Mouse (Mus musculus): ENCODE measurements at regions not wholly inside any gene's neighbourhood (a gene's known extent, or its start where the extent isn't known, plus 50 kb on each side); places are given as distances from the start of the nearest gene placed in this dataset.
"Not testable (repeated sequence)": the region's sequence is repeated elsewhere in the genome, so short reads cannot be mapped to it uniquely, and the experiment has no call there.

DNA sequence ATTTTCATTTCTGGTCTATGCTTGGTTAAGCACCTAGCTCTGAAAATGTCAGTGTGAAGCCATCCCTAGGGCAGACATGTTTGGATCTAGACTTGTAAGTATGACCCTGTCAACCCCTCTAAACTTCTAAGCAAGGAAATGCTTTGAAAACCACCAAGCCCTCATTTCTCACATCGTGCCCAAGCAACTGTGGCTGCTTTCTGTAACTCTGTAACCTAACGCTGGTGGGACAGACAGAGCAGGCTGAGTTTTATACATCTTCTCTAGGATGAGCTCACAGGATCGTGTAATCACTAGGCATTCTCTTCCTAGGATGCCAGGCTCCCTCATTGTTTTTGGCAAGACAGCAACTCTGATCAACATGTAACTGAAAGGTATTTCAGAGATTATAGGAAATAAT is 309.6 kb upstream of the Pkdcc start:
- H3K4me3 ChIP-seq (ENCODE audit: low read depth, low read length), result no peak overlapping the region
- 78% methylated on average over 3 of the region's 3 CpGs for WGBS
- no peak for DNase-seq
- H3K4me2 ChIP-seq (ENCODE audit: low read depth), result no peak overlapping the region
- no peak overlapping the region for H3K27ac ChIP-seq (ENCODE audit: low read depth, low read length)
- no peaks in the 10 kb centered on the region for H3K27me3 ChIP-seq (ENCODE audit: insufficient read depth, low read length)
- no peaks in the 10 kb centered on the region for H3K9me3 ChIP-seq (ENCODE audit: low read length)
- H3K9ac ChIP-seq, result no peak overlapping the region
- TF ChIP-seq CTCF (IDR thresholded peaks at IDR 0.05; ENCODE audit: low read depth), result no peak
- H3K36me3 ChIP-seq (ENCODE audit: insufficient read depth), result no peaks in the 10 kb centered on the region
- no peaks in the 10 kb centered on the region for H3K4me1 ChIP-seq (ENCODE audit: insufficient read depth)
- no peak for ATAC-seq

DNA sequence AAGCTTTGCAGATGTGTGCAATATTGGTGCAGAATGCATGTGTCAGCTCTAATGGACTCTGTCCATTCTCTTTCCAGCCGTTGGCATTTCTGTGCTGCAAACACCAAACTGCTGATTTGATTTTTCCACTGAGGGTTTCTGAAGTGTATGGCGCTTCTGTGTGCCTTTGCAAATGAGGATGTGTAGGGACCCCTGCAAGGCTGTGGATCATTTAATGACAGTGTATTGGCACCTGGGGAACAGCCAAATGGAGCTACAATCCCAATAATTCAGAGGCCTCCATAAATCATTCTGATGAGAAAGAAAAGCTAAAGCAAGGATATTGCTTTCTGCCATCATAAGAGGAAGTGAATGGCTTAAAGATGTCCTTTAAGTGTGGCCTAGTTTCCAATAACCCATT is 305.9 kb upstream of the Pkdcc start:
- H3K27ac ChIP-seq (ENCODE audit: low read depth, low read length), result no peak overlapping the region
- no peak for ATAC-seq
- TF ChIP-seq CTCF (IDR thresholded peaks at IDR 0.05; ENCODE audit: low read depth), result no peak

DNA sequence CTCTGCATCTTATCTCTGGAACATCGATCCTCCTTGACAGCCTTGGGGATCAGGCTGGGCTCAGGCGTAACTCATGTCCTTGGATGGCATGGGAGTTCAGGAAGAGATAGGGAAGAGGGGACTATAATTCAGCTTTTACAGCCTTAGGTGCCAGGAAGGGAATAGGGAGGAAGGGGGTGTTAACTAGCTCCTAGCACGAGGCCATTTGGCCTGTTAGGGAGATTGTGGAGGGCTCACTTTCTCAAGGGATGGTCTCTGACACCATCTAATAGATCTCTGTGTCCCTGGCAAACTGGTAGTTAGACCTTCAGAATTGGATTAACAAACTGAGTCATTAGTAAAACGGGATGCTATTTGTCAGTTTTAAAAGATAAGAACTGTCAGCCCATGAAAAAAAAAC is 292.1 kb upstream of the Pkdcc start:
- 91% methylated on average over 4 of the region's 4 CpGs for WGBS
- not testable (repeated sequence) for H3K36me3 ChIP-seq (ENCODE audit: insufficient read depth); H3K27ac ChIP-seq (ENCODE audit: low read depth, low read length); H3K9ac ChIP-seq; H3K4me2 ChIP-seq (ENCODE audit: low read depth); H3K27me3 ChIP-seq (ENCODE audit: insufficient read depth, low read length); ATAC-seq; H3K4me3 ChIP-seq (ENCODE audit: low read depth, low read length); H3K4me1 ChIP-seq (ENCODE audit: insufficient read depth); DNase-seq; H3K9me3 ChIP-seq (ENCODE audit: low read length)

More for the DNA sequence above, 305.9 kb upstream of the Pkdcc start:
- no peak for DNase-seq
- Histone ChIP-seq H3K9me3 (ENCODE audit: low read length) (no peaks in the 10 kb centered on the region), H3K9ac (no peak overlapping the region), H3K27me3 (ENCODE audit: insufficient read depth, low read length) (no peaks in the 10 kb centered on the region), H3K4me3 (ENCODE audit: low read depth, low read length) (no peak overlapping the region), H3K36me3 (ENCODE audit: insufficient read depth) (no peaks in the 10 kb centered on the region), H3K4me1 (ENCODE audit: insufficient read depth) (no peaks in the 10 kb centered on the region), H3K4me2 (ENCODE audit: low read depth) (no peak overlapping the region)
- WGBS, result 67% methylated on average over 2 of the region's 2 CpGs

DNA sequence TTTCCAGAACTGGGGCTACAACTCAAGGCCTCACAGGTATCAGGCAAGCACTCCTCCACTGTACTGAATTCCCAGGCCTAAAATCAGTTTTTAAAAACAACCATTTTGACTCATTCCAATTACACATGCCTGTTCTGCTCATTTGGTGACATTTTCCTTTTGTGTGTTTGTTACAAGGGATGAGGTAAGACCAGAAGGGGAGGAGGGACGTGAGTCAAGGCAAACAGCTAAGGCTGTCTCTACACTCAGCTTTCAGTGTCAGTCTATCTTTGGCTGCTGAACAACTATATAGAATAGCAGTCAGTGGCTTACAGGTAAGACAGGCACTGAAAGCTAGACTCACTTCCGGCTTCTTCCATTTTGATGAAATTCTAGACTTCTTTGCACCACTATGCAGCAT is 289.3 kb upstream of the Pkdcc start:
- no peaks in the 10 kb centered on the region for H3K36me3 ChIP-seq (ENCODE audit: insufficient read depth)
- WGBS, result 72% methylated on average over 2 of the region's 2 CpGs
- no peak for TF ChIP-seq CTCF (IDR thresholded peaks at IDR 0.05; ENCODE audit: low read depth)

DNA sequence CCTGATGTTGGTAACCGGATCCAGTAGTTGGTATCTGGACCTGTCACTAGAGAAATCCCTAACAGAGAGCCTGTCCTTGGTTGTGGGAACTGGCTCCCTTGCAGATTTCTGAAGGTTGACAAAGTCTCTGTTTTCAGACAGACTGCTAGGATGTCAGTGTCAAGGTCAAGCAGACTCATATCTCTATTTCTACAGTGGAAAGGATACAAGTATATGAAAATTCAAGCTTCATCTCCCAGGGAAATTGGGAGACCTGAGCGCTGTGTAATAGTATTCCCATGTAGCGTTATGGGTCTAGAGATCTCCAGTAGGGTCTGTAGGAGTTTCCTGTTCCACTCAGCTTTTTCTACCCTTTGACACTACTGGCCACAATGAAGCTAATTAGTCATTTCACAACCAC is 287.4 kb upstream of the Pkdcc start:
- DNase-seq (no peak), ATAC-seq (no peak)
- H3K36me3 ChIP-seq (ENCODE audit: insufficient read depth), result no peaks in the 10 kb centered on the region
- no peak overlapping the region for H3K4me2 ChIP-seq (ENCODE audit: low read depth)
- TF ChIP-seq CTCF (IDR thresholded peaks at IDR 0.05; ENCODE audit: low read depth), result no peak
- WGBS, result 93% methylated on average over 3 of the region's 3 CpGs
- no peaks in the 10 kb centered on the region for H3K9me3 ChIP-seq (ENCODE audit: low read length)
- H3K4me3 ChIP-seq (ENCODE audit: low read depth, low read length), result no peak overlapping the region
- no peak overlapping the region for H3K9ac ChIP-seq
- no peaks in the 10 kb centered on the region for H3K4me1 ChIP-seq (ENCODE audit: insufficient read depth)
- H3K27me3 ChIP-seq (ENCODE audit: insufficient read depth, low read length), result no peaks in the 10 kb centered on the region
- no peak overlapping the region for H3K27ac ChIP-seq (ENCODE audit: low read depth, low read length)

More for the DNA sequence above, 289.3 kb upstream of the Pkdcc start:
- no peak overlapping the region for H3K27ac ChIP-seq (ENCODE audit: low read depth, low read length)
- H3K4me3 ChIP-seq (ENCODE audit: low read depth, low read length), result no peak overlapping the region
- DNase-seq (no peak), ATAC-seq (no peak)
- no peaks in the 10 kb centered on the region for H3K9me3 ChIP-seq (ENCODE audit: low read length)
- H3K4me2 ChIP-seq (ENCODE audit: low read depth), result no peak overlapping the region
- no peaks in the 10 kb centered on the region for H3K27me3 ChIP-seq (ENCODE audit: insufficient read depth, low read length)
- H3K9ac ChIP-seq, result no peak overlapping the region
- no peaks in the 10 kb centered on the region for H3K4me1 ChIP-seq (ENCODE audit: insufficient read depth)

DNA sequence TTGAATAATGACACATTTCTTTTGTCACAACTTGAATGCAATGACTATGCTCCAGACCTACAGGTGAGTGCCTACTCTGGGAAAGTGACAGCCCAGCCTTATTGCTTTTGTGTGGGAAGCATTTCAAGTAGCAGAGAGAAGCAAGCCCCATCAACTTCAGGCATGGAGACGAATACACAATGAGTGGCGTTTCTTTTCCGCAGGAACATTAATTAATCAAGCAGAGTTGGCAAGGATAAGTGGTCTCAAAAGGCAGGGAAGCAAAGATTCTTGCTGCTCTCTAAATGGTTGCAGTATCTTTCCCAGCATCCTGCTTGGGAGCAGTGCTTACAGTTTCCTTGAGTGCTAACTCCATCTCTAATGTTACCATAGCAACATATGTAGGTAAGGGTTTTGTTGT is 285.6 kb upstream of the Pkdcc start:
- Histone ChIP-seq H3K27me3 (ENCODE audit: insufficient read depth, low read length) (no peaks in the 10 kb centered on the region), H3K27ac (ENCODE audit: low read depth, low read length) (no peak overlapping the region), H3K36me3 (ENCODE audit: insufficient read depth) (no peaks in the 10 kb centered on the region), H3K4me1 (ENCODE audit: insufficient read depth) (no peaks in the 10 kb centered on the region), H3K9ac (no peak overlapping the region), H3K4me3 (ENCODE audit: low read depth, low read length) (no peak overlapping the region), H3K4me2 (ENCODE audit: low read depth) (no peak overlapping the region), H3K9me3 (ENCODE audit: low read length) (no peaks in the 10 kb centered on the region)
- TF ChIP-seq CTCF (IDR thresholded peaks at IDR 0.05; ENCODE audit: low read depth), result no peak
- peak; percentile 29 for DNase-seq
- WGBS, result 13% methylated on average over 3 of the region's 3 CpGs
- ATAC-seq, result peak; percentile 82

DNA sequence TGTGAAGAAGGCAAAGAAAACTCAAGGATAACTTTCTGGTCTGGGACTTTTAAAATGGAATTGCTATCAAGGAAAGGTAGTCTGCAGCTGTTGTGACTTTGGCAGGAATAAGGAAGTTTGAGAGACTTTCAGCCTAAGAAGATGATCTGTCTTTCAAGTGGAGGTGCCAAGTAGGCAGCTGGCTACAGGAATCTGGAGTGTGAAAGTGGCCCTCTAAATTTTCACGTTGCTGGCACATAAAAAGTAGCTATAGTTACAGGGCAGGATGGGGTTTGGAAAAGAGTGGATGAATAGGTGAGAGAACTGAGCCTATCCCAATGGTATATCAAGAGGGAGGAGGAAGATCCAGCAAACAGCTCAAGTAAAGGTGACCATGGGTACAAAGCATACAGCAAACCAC is 284.4 kb upstream of the Pkdcc start:
- 42% methylated on average over 1 of the region's 1 CpGs for WGBS
- Histone ChIP-seq H3K27ac (ENCODE audit: low read depth, low read length) (no peak overlapping the region), H3K27me3 (ENCODE audit: insufficient read depth, low read length) (no peaks in the 10 kb centered on the region), H3K9me3 (ENCODE audit: low read length) (no peaks in the 10 kb centered on the region), H3K4me1 (ENCODE audit: insufficient read depth) (no peaks in the 10 kb centered on the region), H3K4me2 (ENCODE audit: low read depth) (no peak overlapping the region), H3K4me3 (ENCODE audit: low read depth, low read length) (no peak overlapping the region), H3K9ac (no peak overlapping the region), H3K36me3 (ENCODE audit: insufficient read depth) (no peaks in the 10 kb centered on the region)
- no peak for DNase-seq
- no peak for TF ChIP-seq CTCF (IDR thresholded peaks at IDR 0.05; ENCODE audit: low read depth)
- no peak for ATAC-seq

DNA sequence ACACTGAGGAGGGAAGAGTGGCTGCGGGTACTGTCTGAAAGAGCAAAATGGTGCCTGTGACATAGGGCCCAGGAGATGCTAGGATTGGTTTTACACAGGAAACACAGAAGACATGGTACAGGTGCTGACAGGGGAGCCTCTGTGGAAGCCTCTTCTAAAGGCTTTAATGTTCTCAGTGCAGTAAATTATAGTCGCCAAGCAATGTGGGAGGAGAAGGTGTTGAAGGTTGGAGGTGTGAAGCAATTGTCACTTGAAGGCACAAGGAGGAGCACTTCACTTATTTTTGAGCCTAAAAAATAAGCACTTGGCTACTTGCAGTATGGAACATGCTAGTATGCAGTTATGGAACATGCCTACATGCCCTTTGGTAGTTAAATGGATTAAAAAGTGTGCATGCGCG is 283.6 kb upstream of the Pkdcc start:
- Histone ChIP-seq H3K4me3 (ENCODE audit: low read depth, low read length) (no peak overlapping the region), H3K27ac (ENCODE audit: low read depth, low read length) (no peak overlapping the region), H3K4me2 (ENCODE audit: low read depth) (no peak overlapping the region), H3K36me3 (ENCODE audit: insufficient read depth) (no peaks in the 10 kb centered on the region), H3K9me3 (ENCODE audit: low read length) (no peaks in the 10 kb centered on the region), H3K27me3 (ENCODE audit: insufficient read depth, low read length) (no peaks in the 10 kb centered on the region), H3K4me1 (ENCODE audit: insufficient read depth) (no peaks in the 10 kb centered on the region), H3K9ac (no peak overlapping the region)
- no peak for TF ChIP-seq CTCF (IDR thresholded peaks at IDR 0.05; ENCODE audit: low read depth)
- 95% methylated on average over 4 of the region's 4 CpGs for WGBS
- no peak for ATAC-seq
- DNase-seq, result no peak

Measured in forebrain, postnatal 0 days (tissue).